Mouse (Mus musculus) liver, embryonic 15.5 days (tissue): ENCODE results near the gene Igsf9. TPM values are rescaled to one million over a fixed set of nuclear protein-coding genes. Genes with fewer than 3 reads are reported as not detected.
A peak's percentile ranks its signal among the peaks of the same experiment; 100 is the strongest.

Experiments used
- ATAC-seq: fragments of 200-750 bp; cut with Nextera tagmentation; 2 replicates; pipeline ENCODE4 v1.8.0; 2017; ENCODE audit warnings: moderate number of reproducible peaks, mild to moderate bottlenecking, moderate library complexity; ENCODE audit not compliant: insufficient read depth
- H3K27ac ChIP-seq: fragments of 300-500 bp; sonication (generic); replicated peaks from 2 replicates; pipeline ENCODE4 v1.5.1; 2015; ENCODE audit warnings: mild to moderate bottlenecking, inconsistent platforms
- H3K27me3 ChIP-seq: fragments of 300-500 bp; sonication (generic); 2 replicates; pipeline ENCODE4 v1.6.1; 2015; ENCODE audit warnings: mild to moderate bottlenecking, inconsistent platforms
- H3K36me3 ChIP-seq: fragments of 300-500 bp; sonication (generic); replicated peaks from 2 replicates; pipeline ENCODE4 v1.6.1; 2015; ENCODE audit warnings: moderate library complexity, mild to moderate bottlenecking, inconsistent platforms
- H3K4me1 ChIP-seq: fragments of 300-500 bp; sonication (generic); replicated peaks from 2 replicates; pipeline ENCODE4 v1.6.1; 2015; ENCODE audit warnings: inconsistent platforms
- H3K4me2 ChIP-seq: fragments of 300-500 bp; sonication (generic); 2 replicates; pipeline ENCODE4 v1.6.1; 2015; ENCODE audit warnings: moderate library complexity, mild to moderate bottlenecking, inconsistent platforms
- H3K4me3 ChIP-seq: fragments of 300-500 bp; sonication (generic); replicated peaks from 2 replicates; pipeline ENCODE4 v1.5.1; 2015; ENCODE audit warnings: mild to moderate bottlenecking, inconsistent platforms
- H3K9ac ChIP-seq: fragments of 300-500 bp; sonication (generic); 2 replicates; pipeline ENCODE4 v1.6.1; 2015; ENCODE audit warnings: moderate library complexity, mild to moderate bottlenecking, inconsistent platforms
- H3K9me3 ChIP-seq: fragments of 300-500 bp; sonication (generic); replicated peaks from 2 replicates; pipeline ENCODE4 v1.6.1; 2016; ENCODE audit warnings: inconsistent platforms
- WGBS: fragments of 180-500 bp; shearing (Covaris S2); methylation state at CpG from one replicate; pipeline ENCODE4 v1.1.7; 2015; ENCODE audit warnings: mixed read lengths; ENCODE audit not compliant: insufficient replicate concordance; 5-methylcytosine and 5-hydroxymethylcytosine counted together
- polyA plus RNA-seq: library from polyadenylated mRNA; unstranded; fragments of >200 nt; fragmentation: Nextera tagmentation; extraction: Ambion mirVana; gene quantifications from 2 replicates; pipeline ENCODE4 v1.2.1, GENCODE M21; 2015

The Igsf9 gene
- polyA plus RNA-seq, 1 experiment from 2014 or later, result 1.2 TPM

- WGBS, result 62% methylated on average over 13 of the region's 13 CpGs
- no peak overlapping the region for H3K9ac ChIP-seq
- no peak for ATAC-seq
These were observed 3.1 kb downstream of the Igsf9 start for GRCm38 (mm10) chr1:172484671-172485070.

DNA sequence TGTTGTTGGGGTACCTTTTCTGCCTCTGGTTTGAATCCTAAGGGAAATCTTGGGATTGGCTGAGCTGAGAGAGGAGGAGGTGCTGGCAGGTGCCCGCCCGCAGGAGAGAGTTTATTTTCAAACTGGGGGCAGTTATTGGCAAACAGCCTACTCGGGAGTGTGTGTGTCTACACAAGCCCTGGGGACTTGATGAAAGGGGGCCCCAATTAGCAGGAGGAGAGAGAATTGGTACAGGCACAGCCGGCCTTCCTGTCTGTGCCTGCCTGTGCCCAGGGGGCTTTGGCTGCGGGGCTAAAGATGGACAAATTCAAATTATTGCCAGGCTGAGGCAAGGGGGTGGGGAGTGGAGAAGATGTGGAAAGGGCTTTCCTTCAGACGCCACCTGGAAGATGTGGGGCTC, 4.2 kb downstream of the Igsf9 start:
- Histone ChIP-seq H3K27ac (no peak overlapping the region), H3K4me3 (no peak overlapping the region), H3K9me3 (no peaks in the 10 kb centered on the region), H3K4me1 (peaks cover 22% of the 10 kb centered on the region), H3K27me3 (peaks cover 22% of the 10 kb centered on the region), H3K4me2 (no peak overlapping the region), H3K36me3 (no peaks in the 10 kb centered on the region), H3K9ac (no peak overlapping the region)
- 56% methylated on average over 6 of the region's 6 CpGs for WGBS
- no peak for ATAC-seq

More at GRCm38 (mm10) chr1:172484671-172485070, 3.1 kb downstream of the Igsf9 start:
- H3K4me1 ChIP-seq, result peaks cover 22% of the 10 kb centered on the region
- peaks cover 32% of the 10 kb centered on the region for H3K27me3 ChIP-seq
- no peak overlapping the region for H3K4me3 ChIP-seq
- no peak overlapping the region for H3K4me2 ChIP-seq
- H3K36me3 ChIP-seq, result no peaks in the 10 kb centered on the region
- no peak overlapping the region for H3K27ac ChIP-seq
- H3K9me3 ChIP-seq, result no peaks in the 10 kb centered on the region

DNA sequence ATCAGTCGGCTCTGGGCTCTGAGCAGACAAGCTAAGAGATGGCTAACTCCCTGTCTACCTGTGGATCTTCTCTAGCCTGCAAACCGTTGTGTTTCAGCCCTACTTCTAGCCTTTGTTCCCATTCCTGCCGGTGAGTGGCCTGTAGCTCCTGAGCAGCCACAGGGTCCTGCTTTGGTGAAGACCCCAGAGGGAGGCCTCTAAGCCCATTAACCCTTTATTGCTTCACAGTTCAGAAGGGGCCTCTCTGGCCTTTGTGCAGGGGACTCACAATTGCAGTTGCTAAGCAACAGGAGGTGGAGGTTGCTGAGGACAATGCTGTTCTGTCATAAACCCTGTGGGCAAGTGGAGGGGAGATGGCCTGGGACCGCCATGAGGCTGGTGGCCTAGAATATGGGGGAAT, 4.6 kb downstream of the Igsf9 start:
- no peaks in the 10 kb centered on the region for H3K36me3 ChIP-seq
- no peak overlapping the region for H3K4me3 ChIP-seq
- H3K9ac ChIP-seq, result no peak overlapping the region
- ATAC-seq, result no peak
- peaks cover 20% of the 10 kb centered on the region for H3K4me1 ChIP-seq
- H3K4me2 ChIP-seq, result no peak overlapping the region
- H3K9me3 ChIP-seq, result no peaks in the 10 kb centered on the region
- no peak overlapping the region for H3K27ac ChIP-seq
- 44% methylated on average over 4 of the region's 4 CpGs for WGBS
- peaks cover 18% of the 10 kb centered on the region for H3K27me3 ChIP-seq

GRCm38 (mm10) chr1:172486651-172487050, 5.1 kb downstream of the Igsf9 start:
- no peak for ATAC-seq
- H3K4me3 ChIP-seq, result no peak overlapping the region
- 63% methylated on average over 5 of the region's 5 CpGs for WGBS
- no peaks in the 10 kb centered on the region for H3K9me3 ChIP-seq
- no peaks in the 10 kb centered on the region for H3K36me3 ChIP-seq
- H3K9ac ChIP-seq, result no peak overlapping the region
- H3K4me2 ChIP-seq, result no peak overlapping the region
- H3K27ac ChIP-seq, result no peak overlapping the region
- H3K4me1 ChIP-seq, result peaks cover 16% of the 10 kb centered on the region
- peaks cover 14% of the 10 kb centered on the region for H3K27me3 ChIP-seq

GRCm38 (mm10) chr1:172487859-172488258, 6.3 kb downstream of the Igsf9 start:
- no peaks in the 10 kb centered on the region for H3K9me3 ChIP-seq
- H3K4me2 ChIP-seq, result no peak overlapping the region
- H3K27me3 ChIP-seq, result peaks cover 2% of the 10 kb centered on the region
- no peak for ATAC-seq
- no peak overlapping the region for H3K9ac ChIP-seq
- WGBS, result 47% methylated on average over 4 of the region's 4 CpGs
- H3K36me3 ChIP-seq, result no peaks in the 10 kb centered on the region
- no peak overlapping the region for H3K27ac ChIP-seq
- H3K4me1 ChIP-seq, result peaks cover 5% of the 10 kb centered on the region; the same call in 1 of the 2 replicates
- no peak overlapping the region for H3K4me3 ChIP-seq

GRCm38 (mm10) chr1:172488831-172489230, 7.2 kb downstream of the Igsf9 start:
- no peak overlapping the region for H3K9ac ChIP-seq
- 54% methylated on average over 7 of the region's 7 CpGs for WGBS
- no peak for ATAC-seq

DNA sequence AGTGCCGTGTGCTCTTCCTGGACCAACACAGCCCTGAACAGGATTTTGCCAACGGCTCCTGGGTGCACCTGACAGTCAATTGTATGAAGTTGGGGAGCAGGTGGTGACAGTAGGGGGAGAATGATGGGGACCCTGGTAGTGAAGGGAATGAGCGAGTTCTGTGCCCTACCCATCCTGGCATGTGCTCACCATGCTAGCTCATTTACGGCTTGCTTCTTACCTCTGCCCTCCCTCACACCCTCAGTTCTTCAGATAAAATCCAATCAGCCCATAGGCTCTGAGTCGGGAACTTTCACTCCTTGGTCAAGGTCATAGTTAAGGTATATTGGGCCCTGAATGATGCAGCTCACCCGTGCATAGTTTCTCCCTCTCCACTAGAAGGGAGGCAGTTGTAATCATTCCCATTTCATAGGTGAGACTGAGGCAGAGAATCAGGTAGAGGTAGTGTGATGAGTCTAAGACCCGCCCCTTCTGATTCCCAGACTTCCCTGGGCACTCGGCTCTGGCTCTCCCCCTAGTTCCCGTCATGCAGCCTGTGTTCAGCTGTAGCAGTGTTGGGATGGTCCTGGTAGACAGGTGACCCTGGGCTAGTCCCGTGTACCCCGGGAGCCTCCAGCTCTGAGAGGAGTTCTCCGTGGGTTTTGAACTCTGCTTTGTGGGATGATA, 8.1 kb downstream of the Igsf9 start:
- Histone ChIP-seq H3K36me3 (no peaks in the 10 kb centered on the region), H3K9ac (no peak overlapping the region), H3K27ac (no peak overlapping the region), H3K4me1 (no peaks in the 10 kb centered on the region), H3K9me3 (no peaks in the 10 kb centered on the region), H3K4me2 (peak overlapping the region; percentile 45; the same call in 1 of the 2 replicates), H3K4me3 (no peak overlapping the region), H3K27me3 (no peaks in the 10 kb centered on the region; the same call in 1 of the 2 replicates)
- ATAC-seq, result no peak
- WGBS, result 47% methylated on average over 12 of the region's 12 CpGs

More at GRCm38 (mm10) chr1:172488831-172489230, 7.2 kb downstream of the Igsf9 start:
- Histone ChIP-seq H3K4me1 (no peaks in the 10 kb centered on the region), H3K4me2 (no peak overlapping the region), H3K27me3 (no peaks in the 10 kb centered on the region; the same call in 1 of the 2 replicates), H3K4me3 (no peak overlapping the region), H3K27ac (no peak overlapping the region), H3K36me3 (no peaks in the 10 kb centered on the region), H3K9me3 (no peaks in the 10 kb centered on the region)

GRCm38 (mm10) chr1:172490261-172490661, 8.7 kb downstream of the Igsf9 start:
- H3K4me2 ChIP-seq, result peak overlapping the region; percentile 45
- H3K9ac ChIP-seq, result no peak overlapping the region
- ATAC-seq, result peak; percentile 42; the same call in 1 of the 2 replicates
- no peaks in the 10 kb centered on the region for H3K9me3 ChIP-seq
- peak overlapping the region; percentile 13; the same call in 1 of the 2 replicates for H3K4me3 ChIP-seq
- WGBS, result 11% methylated on average over 10 of the region's 10 CpGs
- H3K27me3 ChIP-seq, result no peaks in the 10 kb centered on the region; the same call in 1 of the 2 replicates
- H3K36me3 ChIP-seq, result no peaks in the 10 kb centered on the region
- no peaks in the 10 kb centered on the region for H3K4me1 ChIP-seq
- H3K27ac ChIP-seq, result no peak overlapping the region

DNA sequence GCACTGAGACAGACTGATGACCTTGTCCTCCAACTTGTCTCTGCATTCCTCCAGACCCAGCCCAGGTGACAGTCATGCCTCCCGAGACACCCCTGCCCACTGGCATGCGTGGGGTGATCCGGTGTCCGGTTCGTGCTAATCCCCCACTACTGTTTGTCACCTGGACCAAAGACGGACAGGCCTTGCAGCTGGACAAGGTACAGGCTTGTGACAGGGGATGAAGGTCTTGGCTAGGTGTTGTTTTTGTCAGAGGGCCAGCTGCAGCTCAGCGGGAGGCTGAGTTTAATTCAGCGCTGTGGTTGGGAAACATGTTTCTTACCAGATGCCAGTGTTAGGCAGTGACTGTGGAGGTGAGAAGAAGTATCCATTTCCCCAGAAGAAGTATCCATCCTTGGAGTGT, 10.5 kb downstream of the Igsf9 start:
- 77% methylated on average over 8 of the region's 8 CpGs for WGBS
- Histone ChIP-seq H3K4me2 (no peak overlapping the region), H3K9me3 (no peaks in the 10 kb centered on the region), H3K27ac (no peak overlapping the region), H3K4me1 (no peaks in the 10 kb centered on the region), H3K4me3 (no peak overlapping the region), H3K27me3 (0 out of 2 replicates have a peak, but pooled peaks cover 5% of the 10 kb centered on the region), H3K9ac (no peak overlapping the region), H3K36me3 (no peaks in the 10 kb centered on the region)
- no peak for ATAC-seq

GRCm38 (mm10) chr1:172493516-172493915, 11.9 kb downstream of the Igsf9 start:
- H3K9me3 ChIP-seq, result no peaks in the 10 kb centered on the region
- WGBS, result 31% methylated on average over 6 of the region's 6 CpGs
- no peak for ATAC-seq
- no peak overlapping the region for H3K4me3 ChIP-seq
- H3K4me1 ChIP-seq, result no peaks in the 10 kb centered on the region
- H3K27ac ChIP-seq, result no peak overlapping the region
- no peak overlapping the region for H3K4me2 ChIP-seq
- H3K9ac ChIP-seq, result no peak overlapping the region
- H3K27me3 ChIP-seq, result peaks cover 14% of the 10 kb centered on the region; the same call in 1 of the 2 replicates
- H3K36me3 ChIP-seq, result no peaks in the 10 kb centered on the region

- Histone ChIP-seq H3K4me1 (peaks cover 11% of the 10 kb centered on the region), H3K9ac (no peak overlapping the region), H3K4me2 (no peak overlapping the region), H3K9me3 (no peaks in the 10 kb centered on the region), H3K4me3 (no peak overlapping the region), H3K27ac (no peak overlapping the region), H3K36me3 (no peaks in the 10 kb centered on the region), H3K27me3 (peaks cover 33% of the 10 kb centered on the region)
- WGBS, result 64% methylated on average over 17 of the region's 17 CpGs
- ATAC-seq, result no peak
These were observed 14.4 kb downstream of the Igsf9 start for GRCm38 (mm10) chr1:172496030-172496429.
